Mouse (Mus musculus) adipocyte (in vitro differentiated cells): ENCODE measurements around the gene Hsdl2.
"Not testable (repeated sequence)": the region's sequence is repeated elsewhere in the genome, so short reads cannot be mapped to it uniquely, and the experiment has no call there.

ENCODE experiments used
- DNase-seq: peaks from one replicate; pipeline ENCODE4 v3.0.0-alpha.2; 2016; ENCODE audit warnings: low spot score

Gene Hsdl2

DNA sequence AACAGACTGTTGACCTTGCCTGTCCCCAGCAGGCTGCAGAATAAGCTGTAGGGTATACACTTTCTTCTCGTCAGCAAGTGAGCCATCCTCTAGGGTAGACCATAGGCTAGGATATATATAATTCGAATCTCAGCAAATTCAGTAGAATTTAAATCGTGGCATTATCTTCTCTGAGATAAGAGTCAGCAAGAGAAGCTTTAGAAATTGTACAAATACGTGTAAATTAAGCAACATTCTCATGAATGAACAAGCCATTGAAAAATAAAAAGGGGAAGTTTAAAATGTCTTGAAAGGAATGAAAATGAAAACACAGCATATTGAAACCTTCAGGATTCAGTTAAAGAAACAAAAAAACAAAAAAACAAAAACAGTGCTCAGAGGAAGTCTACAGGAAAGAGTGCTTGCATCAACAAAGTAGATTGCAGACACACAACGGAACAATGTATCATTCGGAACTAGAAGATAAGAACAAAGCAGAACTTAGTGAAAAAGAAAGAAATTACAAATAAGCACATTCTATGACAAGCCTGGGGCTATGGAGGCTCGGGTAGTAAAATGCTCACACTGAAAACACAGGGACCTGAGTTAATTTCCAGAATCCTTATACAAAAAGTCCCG lies 15.7 kb upstream of the Hsdl2 start:
- no peak for DNase-seq

- peak; percentile 95 for DNase-seq
These were observed 13.6 kb upstream of the Hsdl2 start for GRCm38 (mm10) chr4:59567576-59568260.

DNA sequence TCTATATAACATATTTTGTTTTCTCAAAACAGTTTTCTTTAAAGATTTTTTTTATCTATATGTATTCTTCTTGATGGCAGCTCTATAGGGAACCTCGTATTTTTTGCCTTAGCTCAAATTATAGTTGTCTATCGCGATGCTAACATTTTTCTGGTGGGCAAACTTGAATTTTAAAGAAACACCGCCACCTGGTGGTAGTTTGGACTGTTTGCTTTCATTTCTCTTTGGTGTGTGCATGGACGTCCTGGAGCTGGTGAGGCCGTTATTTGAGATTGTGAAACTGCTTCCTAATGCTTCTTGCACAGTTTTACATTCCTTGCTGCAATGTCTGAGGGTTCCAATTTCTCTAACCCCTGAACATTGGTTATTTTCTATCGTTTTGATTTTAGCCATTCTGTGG lies 11.8 kb upstream of the Hsdl2 start:
- DNase-seq = peak; percentile 93

DNA sequence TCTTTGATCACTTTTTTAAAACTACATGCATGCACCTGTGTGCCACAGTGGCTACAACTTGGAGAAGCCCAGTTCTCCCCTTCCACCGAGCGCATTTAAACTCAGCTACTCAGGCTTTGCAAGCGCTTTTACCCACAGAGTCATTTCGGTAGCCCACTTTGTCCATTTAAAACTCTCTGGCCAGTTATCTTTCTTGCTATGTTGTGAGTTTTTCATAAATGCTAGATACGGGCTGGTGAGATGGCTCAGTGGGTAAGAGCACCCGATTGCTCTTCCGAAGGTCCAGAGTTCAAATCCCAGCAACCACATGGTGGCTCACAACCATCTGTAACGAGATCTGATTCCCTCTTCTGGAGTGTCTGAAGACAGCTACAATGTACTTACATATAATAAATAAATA lies 10.8 kb upstream of the Hsdl2 start:
- DNase-seq = not testable (repeated sequence)

DNA sequence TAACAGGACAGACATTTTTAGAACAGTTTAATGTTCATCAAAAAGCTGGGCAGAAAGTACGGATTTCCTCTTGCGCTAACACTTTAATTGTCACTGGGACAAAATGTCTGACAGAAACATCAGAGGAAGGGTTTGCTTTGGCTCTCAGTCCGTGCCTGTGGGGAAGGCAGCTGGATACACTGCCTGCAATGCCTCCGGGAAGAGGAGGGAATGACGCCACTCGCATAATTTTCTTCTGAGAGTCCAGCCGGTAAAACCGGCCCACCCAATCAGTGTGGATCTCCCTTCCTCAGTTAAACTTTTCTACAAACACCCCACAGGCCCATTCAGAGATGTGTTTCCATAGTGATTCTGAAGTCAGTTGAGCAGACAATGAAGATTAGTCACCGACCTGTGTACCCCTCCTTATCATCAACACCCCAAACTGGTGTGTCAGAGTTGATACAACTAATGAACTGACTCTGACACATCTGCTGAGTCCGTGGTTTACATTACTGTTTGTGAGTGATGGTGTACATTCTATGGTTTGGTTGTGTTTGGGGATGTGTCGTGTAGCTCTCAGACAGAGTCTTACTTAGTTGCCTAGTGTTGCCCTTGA lies 8.7 kb upstream of the Hsdl2 start:
- DNase-seq = no peak

- no peak for DNase-seq
These were observed 6.0 kb upstream of the Hsdl2 start for GRCm38 (mm10) chr4:59575184-59575958.

DNA sequence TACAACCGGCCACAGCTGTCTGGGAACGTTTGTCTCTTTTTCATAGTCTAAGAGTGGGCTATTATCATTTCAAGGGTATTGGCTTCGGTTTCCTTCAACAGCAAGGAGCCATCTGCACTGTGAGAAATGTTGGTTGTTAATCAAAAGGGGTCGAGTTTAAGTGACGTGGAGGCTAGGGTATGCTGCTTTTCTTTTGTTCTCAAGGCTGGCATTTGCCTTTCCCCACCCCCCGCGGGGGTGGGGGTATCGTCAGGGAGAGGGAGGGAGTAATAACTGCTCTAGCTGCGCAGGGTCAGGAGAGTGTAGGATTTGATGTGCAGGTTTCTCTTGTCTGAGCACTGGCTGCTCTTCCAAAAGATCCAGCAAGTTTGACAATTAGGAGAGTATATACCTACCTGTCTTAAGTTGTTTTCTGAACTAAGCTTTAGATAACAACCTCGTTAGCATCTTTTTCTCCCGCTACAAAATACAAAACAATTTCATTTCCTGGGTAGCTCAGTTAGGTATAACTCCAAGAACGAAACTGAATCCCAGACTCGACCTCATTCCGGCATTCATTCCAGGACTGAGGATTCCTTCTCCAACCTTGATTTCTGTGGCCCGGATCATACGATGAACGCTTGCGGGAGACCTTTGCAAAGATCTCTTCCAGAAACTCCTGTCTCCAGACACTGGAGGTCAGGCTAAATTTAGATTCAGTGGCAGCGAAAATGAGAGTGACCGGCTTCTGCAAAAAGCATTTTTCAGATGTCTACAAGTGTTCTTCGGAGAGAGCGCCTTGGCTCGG lies 675 bp upstream of the Hsdl2 start:
- DNase-seq = peak; percentile 57

GRCm38 (mm10) chr4:59582186-59582585 lies 823 bp downstream of the Hsdl2 start:
- peak; percentile 29 for DNase-seq

DNA sequence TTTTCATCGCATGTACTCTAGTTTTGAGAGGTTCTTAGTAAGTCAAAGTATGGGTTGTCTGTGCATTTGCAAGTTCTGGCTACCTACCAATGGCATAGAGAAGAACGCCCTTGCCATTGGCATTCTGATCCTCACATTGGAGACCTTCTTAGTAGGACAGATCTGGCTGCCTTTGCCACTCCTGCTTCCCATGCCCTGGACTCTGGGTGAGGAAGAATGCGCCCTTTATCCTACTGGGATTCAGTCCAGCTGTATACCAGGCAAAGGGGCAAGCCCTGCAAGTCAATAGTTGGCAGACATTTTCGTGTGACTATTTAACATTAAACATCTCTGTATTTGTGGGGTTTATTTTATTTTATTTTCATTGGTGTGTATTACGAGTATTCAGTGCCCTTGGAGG lies 3.7 kb downstream of the Hsdl2 start:
- DNase-seq = peak; percentile 88

- no peak for DNase-seq
These were observed 6.0 kb downstream of the Hsdl2 start for GRCm38 (mm10) chr4:59587215-59587871.

- DNase-seq = no peak
These were observed 6.5 kb downstream of the Hsdl2 start for GRCm38 (mm10) chr4:59587872-59588226.

GRCm38 (mm10) chr4:59594614-59595013 lies 13.3 kb downstream of the Hsdl2 start:
- no peak for DNase-seq

- no peak for DNase-seq
These were observed 15.2 kb downstream of the Hsdl2 start for GRCm38 (mm10) chr4:59596556-59596955.

- DNase-seq = no peak
These were observed 21.3 kb downstream of the Hsdl2 start for GRCm38 (mm10) chr4:59602704-59603103.

DNA sequence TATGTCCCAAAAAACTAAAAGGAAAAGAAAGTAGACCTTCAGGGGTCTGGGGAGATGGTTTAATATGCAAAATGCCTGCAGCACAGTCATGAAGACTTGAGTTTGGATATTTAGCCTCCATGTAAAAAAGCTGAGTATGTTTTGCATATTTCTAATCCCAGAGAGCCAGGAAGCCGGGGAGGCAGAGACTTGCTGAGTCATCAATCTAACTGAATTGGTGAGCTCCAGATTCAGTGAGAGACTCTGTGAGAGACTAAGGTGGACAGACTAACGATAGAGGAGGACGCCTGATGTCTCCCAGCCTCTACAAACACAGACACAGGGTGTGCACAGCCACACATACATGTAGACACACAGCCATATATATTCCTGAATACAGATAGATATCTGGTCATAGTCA lies 23.5 kb downstream of the Hsdl2 start:
- no peak for DNase-seq

- DNase-seq = no peak
These were observed 24.1 kb downstream of the Hsdl2 start for GRCm38 (mm10) chr4:59605501-59605900.

DNA sequence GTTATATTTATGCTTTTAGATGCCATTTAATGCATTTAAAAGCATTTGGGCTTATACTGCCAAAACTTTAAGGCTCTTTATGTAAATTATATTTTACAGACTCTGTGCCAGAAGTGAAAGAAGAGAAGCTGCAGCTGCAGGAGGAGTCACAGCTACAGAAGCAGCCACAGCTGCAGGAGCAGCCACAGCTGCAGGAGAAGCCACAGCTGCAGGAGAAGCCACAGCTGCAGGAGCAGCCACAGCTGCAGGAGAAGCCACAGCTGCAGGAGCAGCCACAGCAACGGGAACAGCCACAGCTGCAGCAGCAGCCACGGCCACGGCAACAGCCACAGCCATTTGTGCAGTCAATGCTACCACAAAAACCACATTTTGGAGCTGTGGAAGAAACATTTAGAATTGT lies 29.0 kb downstream of the Hsdl2 start:
- DNase-seq = no peak

DNA sequence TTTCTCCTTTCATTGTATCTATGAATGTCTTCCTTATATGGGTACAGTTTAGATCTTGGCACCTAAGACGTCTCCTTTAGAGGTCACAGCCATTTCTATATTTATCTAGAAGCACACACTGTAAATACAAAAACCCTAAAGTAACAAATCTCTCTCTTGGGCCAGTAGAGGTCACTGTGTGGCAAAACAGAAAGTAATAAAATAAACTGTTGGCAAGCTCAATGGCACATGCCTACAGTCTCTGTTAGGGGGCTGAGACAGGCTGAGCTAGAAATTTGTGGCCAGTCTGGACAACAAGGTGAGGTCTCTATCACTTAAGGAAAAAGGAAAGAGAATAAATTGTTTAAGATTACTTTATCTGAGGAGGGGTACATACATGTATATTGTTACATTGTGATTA lies 33.6 kb downstream of the Hsdl2 start:
- peak; percentile 70 for DNase-seq

GRCm38 (mm10) chr4:59619611-59620245 lies 38.4 kb downstream of the Hsdl2 start:
- DNase-seq = no peak

DNA sequence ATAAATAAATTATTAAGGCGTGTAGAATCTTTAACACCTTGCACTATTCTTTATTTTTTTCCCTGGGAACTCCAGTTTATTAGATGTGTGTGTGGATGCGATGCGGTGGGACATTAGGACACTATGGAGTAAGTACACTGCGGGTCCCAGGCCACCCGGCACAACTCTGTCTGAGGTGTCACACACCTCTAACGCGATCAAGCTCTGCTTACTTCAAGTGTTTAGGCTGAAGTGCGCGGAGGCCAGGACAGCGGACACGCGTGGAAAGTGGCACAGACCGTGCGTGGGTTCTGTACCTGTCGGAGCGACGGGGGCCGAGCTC lies 44.3 kb downstream of the Hsdl2 start:
- no peak for DNase-seq
